Mouse (Mus musculus) hindbrain, embryonic 15.5 days (tissue): ENCODE data around the gene Gm20449. TPM values are rescaled to one million over a fixed set of nuclear protein-coding genes. Genes with fewer than 3 reads are reported as not detected.
"Not testable (repeated sequence)": the region's sequence is repeated elsewhere in the genome, so short reads cannot be mapped to it uniquely, and the experiment has no call there.

Experiments
- ATAC-seq: fragments of 200-750 bp; cut with Nextera tagmentation; 2 replicates; pipeline ENCODE4 v1.8.0; 2017; ENCODE audit warnings: low read depth, moderate number of reproducible peaks, moderate TSS enrichment; ENCODE audit not compliant: low FRiP score
- H3K27ac ChIP-seq: fragments of 300-500 bp; sonication (generic); replicated peaks from 2 replicates; pipeline ENCODE4 v1.5.1; 2015; ENCODE audit warnings: mild to moderate bottlenecking, inconsistent platforms
- H3K27me3 ChIP-seq: fragments of 300-500 bp; sonication (generic); 2 replicates; pipeline ENCODE4 v1.6.1; 2015; ENCODE audit warnings: control low read depth, inconsistent platforms
- H3K36me3 ChIP-seq: fragments of 300-500 bp; sonication (generic); 2 replicates; pipeline ENCODE4 v1.6.1; 2015; ENCODE audit warnings: control low read depth, inconsistent platforms
- H3K4me1 ChIP-seq: fragments of 300-500 bp; sonication (generic); replicated peaks from 2 replicates; pipeline ENCODE4 v1.6.1; 2015; ENCODE audit warnings: control low read depth, inconsistent platforms
- H3K4me2 ChIP-seq: fragments of 300-500 bp; sonication (generic); 2 replicates; pipeline ENCODE4 v1.6.1; 2015; ENCODE audit warnings: moderate library complexity, mild to moderate bottlenecking, inconsistent platforms
- H3K4me3 ChIP-seq: fragments of 300-500 bp; sonication (generic); 2 replicates; pipeline ENCODE4 v1.5.1; 2015; ENCODE audit warnings: mild to moderate bottlenecking, inconsistent platforms
- H3K9ac ChIP-seq: fragments of 300-500 bp; sonication (generic); 2 replicates; pipeline ENCODE4 v1.6.1; 2015; ENCODE audit warnings: inconsistent platforms
- H3K9me3 ChIP-seq: fragments of 300-500 bp; sonication (generic); 2 replicates; pipeline ENCODE4 v1.6.1; 2016; ENCODE audit warnings: control low read depth, inconsistent platforms
- WGBS: fragments of 180-500 bp; shearing (Covaris S2); methylation state at CpG from one replicate; pipeline ENCODE4 v1.1.7; 2015; 5-methylcytosine and 5-hydroxymethylcytosine counted together
- polyA plus RNA-seq: library from polyadenylated mRNA; unstranded; fragments of >200 nt; fragmentation: Nextera tagmentation; extraction: Ambion mirVana; gene quantifications from 2 replicates; pipeline ENCODE4 v1.2.1, GENCODE M21; 2015

Gm20449 gene
- polyA plus RNA-seq: 0.10 and 0.26 TPM in 2 replicates

GRCm38 (mm10) chr7:41499389-41500049, at the start of gene Gm20449, which contains the start of gene AW146154:
Gene Gm20449 (minus strand): TSS chr7:41499417.
Gene AW146154 (minus strand): TSS chr7:41499890.
- Histone ChIP-seq H3K4me1 (peaks cover 5% of the 10 kb centered on the region; the same call in 1 of the 2 replicates), H3K36me3 (peaks cover under 1% of the 10 kb centered on the region; the same call in 1 of the 2 replicates), H3K4me3 (peak within 1 kb of the TSS; percentile 72), H3K27ac (peak within 1 kb of the TSS; percentile 81), H3K9me3 (no peaks in the 10 kb centered on the region), H3K9ac (peak within 1 kb of the TSS; percentile 53), H3K4me2 (peak within 1 kb of the TSS; percentile 75), H3K27me3 (no peaks in the 10 kb centered on the region)
- 0% methylated on average over 18 of the region's 18 CpGs for whole genome bisulfite sequencing
- peak; percentile 97 for ATAC-seq

- no peak overlapping the region for H3K27ac ChIP-seq
- no peak overlapping the region for H3K4me2 ChIP-seq
- no peaks in the 10 kb centered on the region for H3K27me3 ChIP-seq
- H3K9ac ChIP-seq: no peak overlapping the region
- no peak overlapping the region for H3K4me3 ChIP-seq
- H3K4me1 ChIP-seq: no peaks in the 10 kb centered on the region
- H3K36me3 ChIP-seq: no peaks in the 10 kb centered on the region
- WGBS: 84% methylated on average over 3 of the region's 3 CpGs
- ATAC-seq: no peak
- peaks cover 12% of the 10 kb centered on the region; the same call in 1 of the 2 replicates for H3K9me3 ChIP-seq
Observed at GRCm38 (mm10) chr7:41512672-41513071, 13.5 kb upstream of the Gm20449 start.

- no peak for ATAC-seq
- Histone ChIP-seq H3K4me3 (no peak overlapping the region), H3K9me3 (peaks cover 12% of the 10 kb centered on the region; the same call in 1 of the 2 replicates), H3K36me3 (no peaks in the 10 kb centered on the region), H3K9ac (no peak overlapping the region), H3K27me3 (no peaks in the 10 kb centered on the region), H3K4me2 (no peak overlapping the region), H3K4me1 (no peaks in the 10 kb centered on the region), H3K27ac (no peak overlapping the region)
- 8% methylated on average over 1 of the region's 1 CpGs for WGBS
Observed at GRCm38 (mm10) chr7:41512207-41512606, 13.0 kb upstream of the Gm20449 start.

GRCm38 (mm10) chr7:41502402-41502801, 3.2 kb upstream of the Gm20449 start:
- Histone ChIP-seq H3K27me3 (no peaks in the 10 kb centered on the region), H3K4me1 (peaks cover 5% of the 10 kb centered on the region; the same call in 1 of the 2 replicates), H3K4me2 (no peak overlapping the region), H3K27ac (no peak overlapping the region), H3K9ac (no peak overlapping the region), H3K36me3 (no peaks in the 10 kb centered on the region), H3K4me3 (no peak overlapping the region), H3K9me3 (0 out of 2 replicates have a peak, but pooled peaks cover 3% of the 10 kb centered on the region)
- WGBS: 59% methylated on average over 1 of the region's 1 CpGs
- ATAC-seq: no peak

GRCm38 (mm10) chr7:41500151-41500934, 1.1 kb upstream of the Gm20449 start:
- Histone ChIP-seq H3K4me3 (peak overlapping the region; percentile 72), H3K9ac (peak overlapping the region; percentile 53; the same call in 1 of the 2 replicates), H3K9me3 (no peaks in the 10 kb centered on the region), H3K4me2 (peak overlapping the region; percentile 75), H3K27ac (no peak overlapping the region), H3K27me3 (no peaks in the 10 kb centered on the region), H3K4me1 (peaks cover 5% of the 10 kb centered on the region; the same call in 1 of the 2 replicates), H3K36me3 (no peaks in the 10 kb centered on the region)
- peak; percentile 16; the same call in 1 of the 2 replicates for ATAC-seq
- 20% methylated on average over 22 of the region's 22 CpGs for WGBS

GRCm38 (mm10) chr7:41499018-41499388, 214 bp downstream of the Gm20449 start:
- peak overlapping the region; percentile 81 for H3K27ac ChIP-seq
- peak overlapping the region; percentile 75 for H3K4me2 ChIP-seq
- not testable (repeated sequence) for H3K36me3 ChIP-seq, H3K9me3 ChIP-seq, H3K27me3 ChIP-seq, H3K4me1 ChIP-seq
- peak; percentile 80; the same call in 1 of the 2 replicates for ATAC-seq
- H3K9ac ChIP-seq: peak overlapping the region; percentile 53
- H3K4me3 ChIP-seq: peak overlapping the region; percentile 72
- 0% methylated on average over 6 of the region's 6 CpGs for WGBS

GRCm38 (mm10) chr7:41498464-41498863, 753 bp downstream of the Gm20449 start:
- not testable (repeated sequence) for H3K9ac ChIP-seq, H3K4me1 ChIP-seq, ATAC-seq, H3K27me3 ChIP-seq, H3K27ac ChIP-seq, H3K9me3 ChIP-seq, H3K36me3 ChIP-seq
- peak overlapping the region; percentile 75 for H3K4me2 ChIP-seq
- H3K4me3 ChIP-seq: peak overlapping the region; percentile 72
- 77% methylated on average over 3 of the region's 4 CpGs for WGBS

- 100% methylated on average over 2 of the region's 2 CpGs for WGBS
- no peak overlapping the region for H3K9ac ChIP-seq
- ATAC-seq: no peak
- peaks cover 5% of the 10 kb centered on the region; the same call in 1 of the 2 replicates for H3K36me3 ChIP-seq
- H3K9me3 ChIP-seq: 0 out of 2 replicates have a peak, but pooled peaks cover 4% of the 10 kb centered on the region
- no peak overlapping the region for H3K27ac ChIP-seq
- H3K4me1 ChIP-seq: peaks cover 5% of the 10 kb centered on the region; the same call in 1 of the 2 replicates
- H3K4me3 ChIP-seq: no peak overlapping the region
- H3K27me3 ChIP-seq: no peaks in the 10 kb centered on the region
- no peak overlapping the region for H3K4me2 ChIP-seq
Observed at GRCm38 (mm10) chr7:41497871-41498270, 1.3 kb downstream of the Gm20449 start.

GRCm38 (mm10) chr7:41451864-41452263, 47.4 kb downstream of the Gm20449 start:
- H3K9ac ChIP-seq: 0 out of 2 replicates have a peak overlapping the region, but pooled peaks have one; percentile 13
- whole genome bisulfite sequencing: 6% methylated on average over 10 of the region's 10 CpGs
- no peak overlapping the region for H3K4me3 ChIP-seq
- H3K4me1 ChIP-seq: no peaks in the 10 kb centered on the region
- H3K4me2 ChIP-seq: peak overlapping the region; percentile 40
- ATAC-seq: no peak
- H3K9me3 ChIP-seq: no peaks in the 10 kb centered on the region
- no peaks in the 10 kb centered on the region for H3K36me3 ChIP-seq
- no peak overlapping the region for H3K27ac ChIP-seq
- no peaks in the 10 kb centered on the region for H3K27me3 ChIP-seq

GRCm38 (mm10) chr7:41448596-41448995, 50.6 kb downstream of the Gm20449 start, which contains the start of gene Vmn2r57:
Gene Vmn2r57 (minus strand): TSS chr7:41448696.
- not testable (repeated sequence) for ATAC-seq, H3K9ac ChIP-seq, H3K27me3 ChIP-seq, H3K4me2 ChIP-seq, H3K4me1 ChIP-seq, H3K4me3 ChIP-seq, H3K36me3 ChIP-seq, H3K9me3 ChIP-seq, H3K27ac ChIP-seq
- 65% methylated on average over 1 of the region's 1 CpGs for WGBS

- H3K4me2 ChIP-seq: peak overlapping the region; percentile 48
- ATAC-seq: no peak
- peaks cover 6% of the 10 kb centered on the region; the same call in 1 of the 2 replicates for H3K4me1 ChIP-seq
- no peaks in the 10 kb centered on the region for H3K27me3 ChIP-seq
- no peak overlapping the region for H3K27ac ChIP-seq
- WGBS: 68% methylated on average over 4 of the region's 4 CpGs
- no peaks in the 10 kb centered on the region for H3K9me3 ChIP-seq
- no peak overlapping the region for H3K9ac ChIP-seq
- no peaks in the 10 kb centered on the region for H3K36me3 ChIP-seq
- peak overlapping the region; percentile 25; the same call in 1 of the 2 replicates for H3K4me3 ChIP-seq
Observed at GRCm38 (mm10) chr7:41394130-41394529, 105.1 kb downstream of the Gm20449 start.
